In genomic region chr11:98850100-98851093, GRCm38 (mm10) we compare ENCODE assay signal across 10 mouse cellular contexts. TPM values are rescaled to one million over a fixed set of nuclear protein-coding genes. Genes with fewer than 3 reads are reported as not detected.
DNase-seq lines count a peak whose midpoint lies in the region; ATAC-seq and TF ChIP-seq lines count a peak whose summit lies in the region.
"Had no signal": no experiment of that assay in that cellular context is flagged by ENCODE, and none has a peak within 500 bp of the region (broad histone marks: within the 10 kb centered on the region; RNA-seq: fewer than 3 reads in every experiment).

No protein-coding gene starts in this region.

- TF ChIP-seq POLR2A in cerebellum, adult 2 months (IDR thresholded peaks at IDR 0.05; ENCODE audit: borderline replicate concordance, insufficient read depth, low read length): no peak
- no peak for TF ChIP-seq POLR2A in thymus, adult 2 months (IDR thresholded peaks at IDR 0.05; ENCODE audit: control insufficient read depth, extremely low read depth, insufficient read depth, low read length, poor library complexity)

- TF ChIP-seq CTCF in cerebellum, adult 2 months (IDR thresholded peaks at IDR 0.05; ENCODE audit: borderline replicate concordance, insufficient read depth, low read depth, low read length): no peak
- no peak for TF ChIP-seq CTCF in thymus, adult 2 months (IDR thresholded peaks at IDR 0.05; ENCODE audit: borderline replicate concordance, control insufficient read depth, extremely low read depth, insufficient read depth, low read length, poor library complexity)

- peak; percentile 58; the same call in 1 of the 2 replicates for ATAC-seq in midbrain, embryonic 11.5 days (ENCODE audit: low FRiP score)
- no peak for ATAC-seq in megakaryocyte-erythroid progenitor cell, adult 5-6 weeks (replicated peaks; ENCODE audit: low FRiP score, low TSS enrichment, poor library complexity, severe bottlenecking)

- no peak for DNase-seq in cerebellum, adult 2 months
- no peak for DNase-seq in cerebellum, adult 11-12 months
- DNase-seq in thymus, adult 2 months: no peak
- no peak for DNase-seq in thymus, postnatal 14 days
- DNase-seq in midbrain, embryonic 11.5 days (ENCODE audit: low spot score, missing footprints): no peak
- DNase-seq in adrenal gland, postnatal 25 days: no peak
- no peak for DNase-seq in thymus, postnatal 4 days
- DNase-seq: kidney, adult 8-10 months had no signal

- WGBS in cerebellum, adult 2 months: 51% methylated on average over 26 of the region's 26 CpGs
- 84% methylated on average over 26 of the region's 26 CpGs for WGBS in thymus, adult 2 months
- WGBS in midbrain, embryonic 11.5 days: 65% methylated on average over 26 of the region's 26 CpGs

- H3K9me3 ChIP-seq in midbrain, embryonic 11.5 days (ENCODE audit: control insufficient read depth, low read length): no peaks in the 10 kb centered on the region

- peaks cover 9% of the 10 kb centered on the region for H3K4me1 ChIP-seq in cerebellum, adult 2 months (ENCODE audit: control insufficient read depth, insufficient read depth, low read length)
- H3K4me1 ChIP-seq in thymus, adult 2 months (replicated peaks; ENCODE audit: control insufficient read depth, insufficient read depth, low read length): peaks cover 27% of the 10 kb centered on the region
- peaks cover 11% of the 10 kb centered on the region for H3K4me1 ChIP-seq in midbrain, embryonic 11.5 days (ENCODE audit: control insufficient read depth, insufficient read depth, low read length)

- H3K36me3 ChIP-seq in thymus, adult 2 months (ENCODE audit: control insufficient read depth, insufficient read depth, low read length): no peaks in the 10 kb centered on the region
- no peaks in the 10 kb centered on the region for H3K36me3 ChIP-seq in midbrain, embryonic 11.5 days (ENCODE audit: control insufficient read depth, insufficient read depth, low read length)

- H3K27me3 ChIP-seq in cerebellum, adult 2 months (ENCODE audit: control insufficient read depth, insufficient read depth, low read length): no peaks in the 10 kb centered on the region
- H3K27me3 ChIP-seq in thymus, adult 2 months (ENCODE audit: control insufficient read depth, insufficient read depth, low read length): no peaks in the 10 kb centered on the region
- 0 out of 2 replicates have a peak, but pooled peaks cover 2% of the 10 kb centered on the region for H3K27me3 ChIP-seq in midbrain, embryonic 11.5 days (ENCODE audit: control insufficient read depth, insufficient read depth, low read length)

- H3K9ac ChIP-seq in midbrain, embryonic 11.5 days (ENCODE audit: low read length): no peak overlapping the region; the same call in 1 of the 2 replicates
- H3K9ac ChIP-seq: liver, embryonic 14.5 days had no signal

- no peak overlapping the region; the same call in 1 of the 2 replicates for H3K4me2 ChIP-seq in midbrain, embryonic 11.5 days

- peak overlapping the region; percentile 32 for H3K4me3 ChIP-seq in cerebellum, adult 2 months (replicated peaks; ENCODE audit: insufficient read depth, low read depth, low read length)
- peak overlapping the region; percentile 47 for H3K4me3 ChIP-seq in thymus, adult 2 months (ENCODE audit: control insufficient read depth, insufficient read depth, low read length)
- no peak overlapping the region for H3K4me3 ChIP-seq in midbrain, embryonic 11.5 days (ENCODE audit: low read depth, low read length)

- H3K27ac ChIP-seq in cerebellum, adult 2 months (ENCODE audit: insufficient read depth, low read length): no peak overlapping the region
- no peak overlapping the region for H3K27ac ChIP-seq in thymus, adult 2 months (ENCODE audit: control insufficient read depth, insufficient read depth, low read length)
- H3K27ac ChIP-seq in midbrain, embryonic 11.5 days (ENCODE audit: low read depth, low read length): no peak overlapping the region
- H3K27ac ChIP-seq: liver, embryonic 14.5 days had no signal

RNA-seq across cellular contexts. Expression of gene Wipf2, which starts 13.0 kb away (rescaled TPM):
- 25.8 and 27.3 TPM in 2 replicates for polyA plus RNA-seq in cerebellum, adult 2 months (2012; rRNA removed)
- polyA plus RNA-seq in thymus, adult 2 months (2012; rRNA removed): 23.9 and 30.3 TPM in 2 replicates
- 4.4 and 5.9 TPM in 2 replicates for polyA plus RNA-seq in midbrain, embryonic 11.5 days (2014; fragmentation: Nextera tagmentation; extraction: Ambion mirVana)
- 23.5 and 26.9 TPM in 2 replicates for total RNA-seq in megakaryocyte-erythroid progenitor cell, adult 5-6 weeks (2014; fragmentation: Nextera tagmentation)
- total RNA-seq in megakaryocyte-erythroid progenitor cell, adult 5-6 weeks (2017): 3.6 and 4.4 TPM in 2 replicates
- 18.0 and 26.4 TPM in 2 replicates for total RNA-seq in adrenal gland, postnatal 25 days (2021)

RNA-seq across cellular contexts. Expression of gene Rapgefl1, which starts 13.8 kb away (rescaled TPM):
- 56.8 and 58.0 TPM in 2 replicates for polyA plus RNA-seq in cerebellum, adult 2 months (2012; rRNA removed)
- 8.5 and 11.6 TPM in 2 replicates for polyA plus RNA-seq in thymus, adult 2 months (2012; rRNA removed)
- 1.6 and 1.8 TPM in 2 replicates for polyA plus RNA-seq in midbrain, embryonic 11.5 days (2014; fragmentation: Nextera tagmentation; extraction: Ambion mirVana)
- 2.2 TPM in 1 of 2 replicates, not detected in the other for total RNA-seq in megakaryocyte-erythroid progenitor cell, adult 5-6 weeks (2014; fragmentation: Nextera tagmentation)
- total RNA-seq in megakaryocyte-erythroid progenitor cell, adult 5-6 weeks (2017): 1.7 TPM in 1 of 2 replicates, not detected in the other
- 0.52 and 0.70 TPM in 2 replicates for total RNA-seq in adrenal gland, postnatal 25 days (2021)

RNA-seq across cellular contexts. Expression of gene Casc3, which starts 45.7 kb away (rescaled TPM):
- polyA plus RNA-seq in cerebellum, adult 2 months (2012; rRNA removed): 55.5 TPM in 2 replicates
- 66.5 and 72.2 TPM in 2 replicates for polyA plus RNA-seq in thymus, adult 2 months (2012; rRNA removed)
- polyA plus RNA-seq in midbrain, embryonic 11.5 days (2014; fragmentation: Nextera tagmentation; extraction: Ambion mirVana): 51.9 and 53.1 TPM in 2 replicates
- 47.6 and 51.8 TPM in 2 replicates for total RNA-seq in megakaryocyte-erythroid progenitor cell, adult 5-6 weeks (2014; fragmentation: Nextera tagmentation)
- 37.4 and 53.5 TPM in 2 replicates for total RNA-seq in megakaryocyte-erythroid progenitor cell, adult 5-6 weeks (2017)
- 37.2 and 41.5 TPM in 2 replicates for total RNA-seq in adrenal gland, postnatal 25 days (2021)

RNA-seq across cellular contexts. Expression of gene Msl1, which starts 55.1 kb away (rescaled TPM):
- 99.1 and 103 TPM in 2 replicates for polyA plus RNA-seq in cerebellum, adult 2 months (2012; rRNA removed)
- 50.3 and 66.0 TPM in 2 replicates for polyA plus RNA-seq in thymus, adult 2 months (2012; rRNA removed)
- 24.0 and 25.1 TPM in 2 replicates for polyA plus RNA-seq in midbrain, embryonic 11.5 days (2014; fragmentation: Nextera tagmentation; extraction: Ambion mirVana)
- 58.6 and 74.8 TPM in 2 replicates for total RNA-seq in megakaryocyte-erythroid progenitor cell, adult 5-6 weeks (2014; fragmentation: Nextera tagmentation)
- total RNA-seq in megakaryocyte-erythroid progenitor cell, adult 5-6 weeks (2017): 57.8 and 68.3 TPM in 2 replicates
- 109 and 113 TPM in 2 replicates for total RNA-seq in adrenal gland, postnatal 25 days (2021)

RNA-seq across cellular contexts. Expression of gene Cdc6, which starts 57.2 kb away (rescaled TPM):
- 0.30 and 0.36 TPM in 2 replicates for polyA plus RNA-seq in cerebellum, adult 2 months (2012; rRNA removed)
- polyA plus RNA-seq in thymus, adult 2 months (2012; rRNA removed): 8.4 and 12.2 TPM in 2 replicates
- polyA plus RNA-seq in midbrain, embryonic 11.5 days (2014; fragmentation: Nextera tagmentation; extraction: Ambion mirVana): 44.3 and 45.0 TPM in 2 replicates
- total RNA-seq in megakaryocyte-erythroid progenitor cell, adult 5-6 weeks (2014; fragmentation: Nextera tagmentation): 85.0 and 101 TPM in 2 replicates
- 67.8 and 78.7 TPM in 2 replicates for total RNA-seq in megakaryocyte-erythroid progenitor cell, adult 5-6 weeks (2017)
- total RNA-seq in adrenal gland, postnatal 25 days (2021): 1.7 and 4.3 TPM in 2 replicates
